Mouse (Mus musculus) bone marrow macrophage, adult 2 months (primary cell): ENCODE data around the gene Enho.

Experiments used
- CTCF ChIP-seq: IDR thresholded peaks from 2 replicates; pipeline ENCODE4 v1.5.1; 2012; ENCODE audit warnings: low read depth, mild to moderate bottlenecking, low read length, moderate library complexity
- POLR2A ChIP-seq: IDR thresholded peaks from 2 replicates; pipeline ENCODE4 v1.6.1; 2012; ENCODE audit warnings: mild to moderate bottlenecking, low read depth, low read length, borderline replicate concordance

GRCm38 (mm10) chr4:41679291-41679690, 39.2 kb upstream of the Enho start:
- TF ChIP-seq CTCF (no peak), POLR2A (no peak)
